Mouse (Mus musculus) ovary, postnatal 14 days (tissue): ENCODE results near the gene Pard3.
A peak's percentile ranks its signal among the peaks of the same experiment; 100 is the strongest.
"Not testable (repeated sequence)": the region's sequence is repeated elsewhere in the genome, so short reads cannot be mapped to it uniquely, and the experiment has no call there.

Source experiments
- DNase-seq: peaks from one replicate; pipeline ENCODE4 v3.0.0; 2022; ENCODE audit warnings: low spot score

The Pard3 gene

GRCm38 (mm10) chr8:127139154-127139553 is 75.5 kb downstream of the Pard3 start:
- peak; percentile 75 for DNase-seq

GRCm38 (mm10) chr8:127140945-127141344 is 77.3 kb downstream of the Pard3 start:
- no peak for DNase-seq

- DNase-seq = no peak
Observed at GRCm38 (mm10) chr8:127143641-127144040, 79.9 kb downstream of the Pard3 start.

GRCm38 (mm10) chr8:127144562-127144961 is 80.9 kb downstream of the Pard3 start:
- DNase-seq = no peak

- no peak for DNase-seq
Observed at GRCm38 (mm10) chr8:127145135-127145534, 81.4 kb downstream of the Pard3 start.

- no peak for DNase-seq
Observed at GRCm38 (mm10) chr8:127146055-127146454, 82.4 kb downstream of the Pard3 start.

- DNase-seq = no peak
Observed at GRCm38 (mm10) chr8:127148821-127149220, 85.1 kb downstream of the Pard3 start.

- no peak for DNase-seq
Observed at GRCm38 (mm10) chr8:127150645-127151044, 87.0 kb downstream of the Pard3 start.

- no peak for DNase-seq
Observed at GRCm38 (mm10) chr8:127151706-127152105, 88.0 kb downstream of the Pard3 start.

- peak; percentile 28 for DNase-seq
Observed at GRCm38 (mm10) chr8:127157087-127157486, 93.4 kb downstream of the Pard3 start.

- DNase-seq = no peak
Observed at GRCm38 (mm10) chr8:127159421-127159966, 95.8 kb downstream of the Pard3 start.

- DNase-seq = no peak
Observed at GRCm38 (mm10) chr8:127161854-127162253, 98.2 kb downstream of the Pard3 start.

- no peak for DNase-seq
Observed at GRCm38 (mm10) chr8:127162821-127163220, 99.1 kb downstream of the Pard3 start.

- DNase-seq = no peak
Observed at GRCm38 (mm10) chr8:127164326-127165280, 100.9 kb downstream of the Pard3 start.

GRCm38 (mm10) chr8:127168496-127168895 is 104.8 kb downstream of the Pard3 start:
- DNase-seq = no peak

GRCm38 (mm10) chr8:127169361-127169760 is 105.7 kb downstream of the Pard3 start:
- no peak for DNase-seq

- not testable (repeated sequence) for DNase-seq
Observed at GRCm38 (mm10) chr8:127170372-127170771, 106.7 kb downstream of the Pard3 start.

GRCm38 (mm10) chr8:127170930-127171329 is 107.2 kb downstream of the Pard3 start:
- DNase-seq = no peak

- no peak for DNase-seq
Observed at GRCm38 (mm10) chr8:127173483-127173882, 109.8 kb downstream of the Pard3 start.

- no peak for DNase-seq
Observed at GRCm38 (mm10) chr8:127174411-127174810, 110.7 kb downstream of the Pard3 start.

- DNase-seq = no peak
Observed at GRCm38 (mm10) chr8:127175160-127175836, 111.6 kb downstream of the Pard3 start.

- peak; percentile 25 for DNase-seq
Observed at GRCm38 (mm10) chr8:127178634-127179033, 114.9 kb downstream of the Pard3 start.

- DNase-seq = no peak
Observed at GRCm38 (mm10) chr8:127181246-127181645, 117.6 kb downstream of the Pard3 start.
